Mouse (Mus musculus) kidney, embryonic 15.5 days (tissue): Measurements from ENCODE around the gene Ctf2. TPM values are rescaled to one million over a fixed set of nuclear protein-coding genes. Genes with fewer than 3 reads are reported as not detected.
"Not testable (repeated sequence)": the region's sequence is repeated elsewhere in the genome, so short reads cannot be mapped to it uniquely, and the experiment has no call there.

ENCODE experiments used
- ATAC-seq: fragments of 200-750 bp; cut with Nextera tagmentation; replicated peaks from 2 replicates; pipeline ENCODE4 v1.8.0; 2017; ENCODE audit warnings: moderate TSS enrichment; ENCODE audit not compliant: low FRiP score
- H3K27ac ChIP-seq: fragments of 300-500 bp; sonication (generic); 2 replicates; pipeline ENCODE4 v1.5.1; 2015; ENCODE audit warnings: mild to moderate bottlenecking, inconsistent platforms
- H3K27me3 ChIP-seq: fragments of 300-500 bp; sonication (generic); 2 replicates; pipeline ENCODE4 v1.6.1; 2015; ENCODE audit warnings: inconsistent platforms
- H3K36me3 ChIP-seq: fragments of 300-500 bp; sonication (generic); 2 replicates; pipeline ENCODE4 v1.6.1; 2015; ENCODE audit warnings: inconsistent platforms
- H3K4me1 ChIP-seq: fragments of 300-500 bp; sonication (generic); 2 replicates; pipeline ENCODE4 v1.6.1; 2015; ENCODE audit warnings: inconsistent platforms
- H3K4me2 ChIP-seq: fragments of 300-500 bp; sonication (generic); 2 replicates; pipeline ENCODE4 v1.6.1; 2015; ENCODE audit warnings: moderate library complexity, mild to moderate bottlenecking, inconsistent platforms
- H3K4me3 ChIP-seq: fragments of 300-500 bp; sonication (generic); replicated peaks from 2 replicates; pipeline ENCODE4 v1.5.1; 2015; ENCODE audit warnings: mild to moderate bottlenecking, inconsistent platforms
- H3K9ac ChIP-seq: fragments of 300-500 bp; sonication (generic); 2 replicates; pipeline ENCODE4 v1.6.1; 2015; ENCODE audit warnings: mild to moderate bottlenecking, inconsistent platforms
- H3K9me3 ChIP-seq: fragments of 300-500 bp; sonication (generic); replicated peaks from 2 replicates; pipeline ENCODE4 v1.6.1; 2016; ENCODE audit warnings: inconsistent platforms
- whole genome bisulfite sequencing: fragments of 180-500 bp; shearing (Covaris S2); methylation state at CpG from one replicate; pipeline ENCODE4 v1.1.7; 2015; ENCODE audit warnings: mixed read lengths; 5-methylcytosine and 5-hydroxymethylcytosine counted together
- polyA plus RNA-seq: library from polyadenylated mRNA; unstranded; fragments of >200 nt; fragmentation: Nextera tagmentation; extraction: Ambion mirVana; gene quantifications from 2 replicates; pipeline ENCODE4 v1.2.1, GENCODE M21; 2015

The Ctf2 gene
- polyA plus RNA-seq, 1 experiment from 2014 or later, result 0.31 TPM

GRCm38 (mm10) chr7:127708207-127709078, 23.5 kb downstream of the Ctf2 start, which contains the start of gene Bcl7c:
Gene Bcl7c, minus strand, starts transcription at chr7:127708933.
- peak; percentile 83 for ATAC-seq
- peak within 1 kb of the TSS; percentile 100 for H3K27ac ChIP-seq
- peak within 1 kb of the TSS; percentile 79 for H3K4me2 ChIP-seq
- peaks cover 59% of the 10 kb centered on the region for H3K4me1 ChIP-seq
- under 1% methylated on average over 87 of the region's 90 CpGs for WGBS
- peak within 1 kb of the TSS; percentile 78 for H3K9ac ChIP-seq
- no peaks in the 10 kb centered on the region for H3K27me3 ChIP-seq
- H3K9me3 ChIP-seq, result no peaks in the 10 kb centered on the region
- H3K36me3 ChIP-seq, result peaks cover 32% of the 10 kb centered on the region
- peak within 1 kb of the TSS; percentile 85 for H3K4me3 ChIP-seq

- peak overlapping the region; percentile 85 for H3K4me3 ChIP-seq
- peak overlapping the region; percentile 78 for H3K9ac ChIP-seq
- H3K4me1 ChIP-seq, result peaks cover 57% of the 10 kb centered on the region
- ATAC-seq, result no peak; the same call in 1 of the 2 replicates
- H3K4me2 ChIP-seq, result peak overlapping the region; percentile 79
- peak overlapping the region; percentile 100 for H3K27ac ChIP-seq
- H3K27me3 ChIP-seq, result no peaks in the 10 kb centered on the region
- 2% methylated on average over 5 of the region's 5 CpGs for WGBS
- peaks cover 38% of the 10 kb centered on the region for H3K36me3 ChIP-seq
- H3K9me3 ChIP-seq, result no peaks in the 10 kb centered on the region
These were observed 24.1 kb downstream of the Ctf2 start for GRCm38 (mm10) chr7:127707957-127708206.

GRCm38 (mm10) chr7:127707045-127707956, 24.7 kb downstream of the Ctf2 start:
- Histone ChIP-seq H3K4me3 (peak overlapping the region; percentile 85), H3K36me3 (peaks cover 41% of the 10 kb centered on the region), H3K9ac (peak overlapping the region; percentile 78), H3K27me3 (no peaks in the 10 kb centered on the region), H3K27ac (peak overlapping the region; percentile 100), H3K9me3 (no peaks in the 10 kb centered on the region), H3K4me2 (peak overlapping the region; percentile 79), H3K4me1 (peaks cover 51% of the 10 kb centered on the region)
- WGBS, result 21% methylated on average over 20 of the region's 22 CpGs
- ATAC-seq, result peak; percentile 2

- Histone ChIP-seq H3K36me3 (peaks cover 50% of the 10 kb centered on the region), H3K9ac (no peak overlapping the region), H3K4me1 (peaks cover 35% of the 10 kb centered on the region), H3K27ac (no peak overlapping the region), H3K4me2 (no peak overlapping the region), H3K27me3 (no peaks in the 10 kb centered on the region), H3K9me3 (no peaks in the 10 kb centered on the region), H3K4me3 (no peak overlapping the region)
- 71% methylated on average over 4 of the region's 4 CpGs for WGBS
- no peak for ATAC-seq
These were observed 26.3 kb downstream of the Ctf2 start for GRCm38 (mm10) chr7:127705706-127706105.

GRCm38 (mm10) chr7:127704598-127704997, 27.4 kb downstream of the Ctf2 start:
- peaks cover 33% of the 10 kb centered on the region for H3K4me1 ChIP-seq
- H3K36me3 ChIP-seq, result peaks cover 60% of the 10 kb centered on the region
- H3K9me3 ChIP-seq, result no peaks in the 10 kb centered on the region
- H3K4me2 ChIP-seq, result no peak overlapping the region
- ATAC-seq, result no peak
- no peaks in the 10 kb centered on the region for H3K27me3 ChIP-seq
- H3K9ac ChIP-seq, result no peak overlapping the region
- 83% methylated on average over 6 of the region's 6 CpGs for WGBS
- peak overlapping the region; percentile 59 for H3K27ac ChIP-seq
- H3K4me3 ChIP-seq, result no peak overlapping the region

GRCm38 (mm10) chr7:127703561-127704178, 28.3 kb downstream of the Ctf2 start:
- peaks cover 68% of the 10 kb centered on the region for H3K36me3 ChIP-seq
- H3K27ac ChIP-seq, result peak overlapping the region; percentile 59

GRCm38 (mm10) chr7:127700712-127701331, 31.1 kb downstream of the Ctf2 start:
- Histone ChIP-seq H3K27ac (no peak overlapping the region), H3K36me3 (peaks cover 60% of the 10 kb centered on the region), H3K27me3 (no peaks in the 10 kb centered on the region), H3K4me3 (no peak overlapping the region), H3K4me1 (peaks cover 12% of the 10 kb centered on the region), H3K9me3 (no peaks in the 10 kb centered on the region), H3K9ac (no peak overlapping the region), H3K4me2 (no peak overlapping the region)
- WGBS, result 72% methylated on average over 3 of the region's 3 CpGs
- no peak for ATAC-seq

More at GRCm38 (mm10) chr7:127703561-127704178, 28.3 kb downstream of the Ctf2 start:
- Histone ChIP-seq H3K4me1 (peaks cover 25% of the 10 kb centered on the region), H3K9ac (no peak overlapping the region), H3K4me3 (no peak overlapping the region), H3K4me2 (no peak overlapping the region), H3K27me3 (no peaks in the 10 kb centered on the region), H3K9me3 (no peaks in the 10 kb centered on the region)
- ATAC-seq, result no peak
- WGBS, result 80% methylated on average over 8 of the region's 8 CpGs

GRCm38 (mm10) chr7:127698986-127699385, 33.0 kb downstream of the Ctf2 start:
- Histone ChIP-seq H3K9me3 (no peaks in the 10 kb centered on the region), H3K36me3 (peaks cover 52% of the 10 kb centered on the region), H3K4me1 (0 out of 2 replicates have a peak, but pooled peaks cover 5% of the 10 kb centered on the region), H3K27ac (no peak overlapping the region), H3K27me3 (no peaks in the 10 kb centered on the region), H3K9ac (no peak overlapping the region), H3K4me2 (no peak overlapping the region), H3K4me3 (no peak overlapping the region)
- no peak for ATAC-seq
- 85% methylated on average over 6 of the region's 6 CpGs for WGBS

- not testable (repeated sequence) for H3K9ac ChIP-seq, H3K4me1 ChIP-seq, H3K9me3 ChIP-seq, H3K4me2 ChIP-seq, H3K27ac ChIP-seq, ATAC-seq, H3K4me3 ChIP-seq, H3K27me3 ChIP-seq
- WGBS, result 87% methylated on average over 7 of the region's 7 CpGs
- peaks cover 11% of the 10 kb centered on the region for H3K36me3 ChIP-seq
These were observed 38.2 kb downstream of the Ctf2 start for GRCm38 (mm10) chr7:127693730-127694129.

- ATAC-seq, result no peak
- no peak overlapping the region for H3K27ac ChIP-seq
- 93% methylated on average over 8 of the region's 8 CpGs for WGBS
- H3K4me3 ChIP-seq, result no peak overlapping the region
- no peaks in the 10 kb centered on the region for H3K9me3 ChIP-seq
- H3K4me2 ChIP-seq, result no peak overlapping the region
- H3K9ac ChIP-seq, result no peak overlapping the region
- peaks cover 11% of the 10 kb centered on the region; the same call in 1 of the 2 replicates for H3K36me3 ChIP-seq
- peaks cover 10% of the 10 kb centered on the region for H3K4me1 ChIP-seq
- no peaks in the 10 kb centered on the region for H3K27me3 ChIP-seq
These were observed 38.7 kb downstream of the Ctf2 start for GRCm38 (mm10) chr7:127693290-127693689.

- Histone ChIP-seq H3K9me3 (no peaks in the 10 kb centered on the region), H3K9ac (peak overlapping the region; percentile 5), H3K27me3 (no peaks in the 10 kb centered on the region), H3K4me3 (peak overlapping the region; percentile 23), H3K4me1 (peaks cover 17% of the 10 kb centered on the region), H3K27ac (peak overlapping the region; percentile 72), H3K36me3 (peaks cover 8% of the 10 kb centered on the region; the same call in 1 of the 2 replicates), H3K4me2 (peak overlapping the region; percentile 55)
- WGBS, result 5% methylated on average over 15 of the region's 15 CpGs
- peak; percentile 79 for ATAC-seq
These were observed 40.6 kb downstream of the Ctf2 start for GRCm38 (mm10) chr7:127691221-127691989.
